Mouse (Mus musculus) left cerebral cortex, postnatal 4 days (tissue): ENCODE data around the gene Cdc42ep4. TPM values are rescaled to one million over a fixed set of nuclear protein-coding genes. Genes with fewer than 3 reads are reported as not detected.

Source experiments
- DNase-seq: peaks from one replicate; pipeline ENCODE4 v3.0.0-alpha.2; 2022
- intact Hi-C: fragments of 180-260 bp; cut with DNase I; formaldehyde crosslinking; loops from one replicate; pipeline ENCODE4 v1.15.1; 2025
- total RNA-seq, 2 experiments: library from RNA; stranded (reverse); gene quantifications; 2 replicates each; pipeline ENCODE4 v1.2.3; 2021

Cdc42ep4 gene
- total RNA-seq, 2 experiments from 2014 or later: 53.1 to 53.4 TPM

DNA sequence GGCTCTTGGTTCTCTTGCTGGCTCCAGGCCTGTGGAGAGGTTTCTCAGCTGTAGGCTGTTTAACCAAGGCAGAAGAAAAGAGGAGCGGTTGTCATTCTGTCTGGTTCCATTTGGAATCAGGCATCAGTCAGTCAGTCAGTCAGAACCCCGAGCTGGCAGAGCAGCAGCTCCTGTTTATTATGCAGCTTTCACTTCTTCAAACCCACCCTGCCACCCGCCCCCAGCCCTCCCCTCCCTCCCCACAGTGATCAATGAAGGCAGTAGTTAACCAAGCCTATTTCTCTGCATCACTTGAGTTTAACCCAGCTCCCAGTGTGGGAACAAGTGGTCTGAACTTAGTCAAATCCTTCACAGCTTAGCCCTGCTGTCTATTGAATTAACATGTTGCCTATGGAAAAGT, 59.8 kb downstream of the Cdc42ep4 start:
- DNase-seq: no peak
- intact Hi-C loops: no loop called here

DNA sequence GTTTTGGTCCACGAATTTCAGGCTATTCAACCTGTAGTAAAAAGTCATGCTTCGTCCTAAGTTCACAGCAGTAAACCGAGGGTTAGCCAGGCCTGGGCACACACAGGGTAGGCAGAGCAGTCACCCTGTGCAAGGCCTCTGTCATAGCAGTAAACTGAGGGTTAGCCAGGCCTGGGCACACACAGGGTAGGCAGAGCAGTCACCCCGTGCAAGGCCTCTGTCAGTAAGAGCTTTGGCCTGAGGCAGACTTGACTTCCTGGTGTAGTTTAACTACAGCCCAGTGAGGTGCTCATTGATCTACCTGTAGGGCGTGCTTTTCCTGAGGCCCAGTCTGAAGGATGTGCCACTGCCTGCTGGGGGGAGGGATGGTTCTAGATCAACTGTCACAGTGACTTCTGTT, 60.4 kb downstream of the Cdc42ep4 start:
- DNase-seq: no peak
- intact Hi-C loops: no loop called here

DNA sequence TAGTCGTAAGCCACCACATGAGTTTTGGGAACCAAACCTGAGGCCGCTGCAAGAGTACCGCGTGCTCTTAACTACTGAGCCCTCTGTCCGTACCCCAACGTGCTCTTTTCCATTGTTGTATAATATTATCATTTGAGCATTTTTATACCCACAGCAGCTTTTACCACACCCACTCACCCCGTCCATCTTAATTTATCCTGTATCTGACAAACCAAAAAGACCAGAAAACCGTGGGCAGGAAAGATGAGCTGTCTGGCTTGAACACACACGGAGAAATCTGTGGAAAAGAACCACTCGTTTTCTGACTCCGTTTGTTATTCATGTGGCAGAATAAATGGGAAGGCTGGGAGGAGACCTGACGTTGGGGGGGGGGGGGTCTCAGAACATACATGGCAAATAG, 61.2 kb downstream of the Cdc42ep4 start:
- intact Hi-C loops: no loop called here
- no peak for DNase-seq

DNA sequence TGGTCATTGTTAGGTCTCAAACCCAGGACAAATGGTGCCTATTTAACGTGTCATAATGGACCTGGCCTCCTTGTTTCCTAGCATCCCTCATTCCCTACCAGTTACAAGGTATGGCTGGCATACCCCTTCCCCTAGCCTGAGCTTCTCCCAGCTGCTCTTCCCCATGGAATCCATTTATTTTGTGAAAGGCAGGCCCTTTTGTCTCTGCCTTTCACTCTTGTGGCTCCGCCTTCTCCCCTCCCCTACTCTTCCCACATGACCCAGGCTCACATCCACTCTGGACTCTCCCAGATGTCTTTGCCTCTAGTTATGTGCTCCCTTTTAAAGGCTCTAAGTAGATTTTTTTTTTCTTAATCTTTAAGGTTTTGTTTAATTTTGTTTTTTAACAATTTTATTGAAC, 64.7 kb downstream of the Cdc42ep4 start:
- DNase-seq: no peak
- intact Hi-C loops: no loop called here

DNA sequence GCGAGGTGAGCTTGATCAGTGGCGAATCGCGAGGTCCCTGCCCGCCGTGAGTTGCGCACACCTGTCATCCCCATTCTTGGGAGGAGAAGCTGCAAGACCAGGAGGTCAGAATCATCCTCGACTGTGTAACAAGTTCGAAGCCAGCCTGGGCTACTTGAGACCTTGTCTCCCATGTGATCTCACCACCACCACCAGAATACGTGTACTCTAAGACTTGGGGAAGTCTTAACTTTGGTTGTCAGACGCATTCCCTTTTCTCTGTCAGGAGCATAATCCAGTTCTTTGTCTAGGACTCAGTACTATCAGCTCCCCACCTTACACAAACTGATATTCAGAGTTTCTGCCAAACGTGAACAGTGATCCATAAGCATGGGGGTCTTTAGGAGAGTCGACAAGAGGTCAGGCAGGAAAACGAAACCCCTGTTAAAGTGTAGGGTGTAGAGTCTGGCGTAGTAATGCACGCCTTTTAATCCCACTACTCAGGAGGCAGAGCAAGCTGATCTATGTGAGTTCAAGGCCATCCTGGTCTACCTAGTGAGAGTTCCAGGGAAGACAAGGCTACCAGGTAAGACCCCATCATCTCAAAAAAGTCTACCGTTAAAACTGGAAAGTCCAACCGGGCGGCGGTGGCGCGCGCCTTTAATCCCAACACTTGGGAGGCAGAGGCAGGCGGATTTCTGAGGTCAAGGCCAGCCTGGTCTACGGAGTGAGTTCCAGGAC, 66.8 kb downstream of the Cdc42ep4 start:
- DNase-seq: no peak
- intact Hi-C loops: no loop called here

DNA sequence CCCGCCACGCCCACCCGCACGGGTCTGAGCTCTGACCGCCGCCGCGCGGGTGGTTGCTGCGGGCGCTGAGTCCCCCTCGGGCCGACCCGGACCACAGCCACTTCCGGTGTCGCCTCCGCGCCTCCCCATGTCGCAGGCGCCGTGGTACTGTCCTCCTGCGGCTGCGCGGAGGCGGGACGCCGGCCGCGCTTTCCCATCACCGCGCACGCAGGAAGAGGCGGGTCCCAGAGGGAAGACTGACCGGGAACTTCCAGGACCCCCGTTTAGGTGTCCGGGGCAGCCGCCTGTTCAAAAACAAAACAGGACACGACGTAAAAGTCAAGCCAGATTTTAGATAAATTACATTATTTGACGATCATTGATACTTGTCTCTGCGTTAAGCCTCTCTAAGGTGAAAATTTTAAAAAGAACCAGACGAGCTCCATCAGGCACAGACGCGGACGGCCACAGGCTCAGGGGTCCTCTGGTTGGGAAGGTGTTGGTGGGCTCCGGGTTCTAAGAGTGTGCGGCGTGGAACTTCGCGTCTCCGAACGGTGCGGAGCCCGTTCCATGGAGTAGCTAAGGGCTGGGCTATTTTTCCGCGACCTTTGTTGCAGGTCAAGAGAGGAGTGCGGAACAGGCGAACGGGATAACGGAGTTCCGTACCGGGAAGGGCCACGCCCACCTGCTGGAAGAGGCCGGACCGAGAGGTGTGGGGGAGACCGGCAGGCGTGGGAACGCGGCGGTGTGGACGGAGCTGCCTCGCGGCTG, 67.5 kb downstream of the Cdc42ep4 start, which contains the start of the genes Fam104a and D11Wsu47e:
Gene Fam104a (minus strand): TSS at position 199 of the 750 bp plus-strand sequence.
Gene D11Wsu47e (plus strand): TSS at position 456 of the 750 bp plus-strand sequence.
- intact Hi-C loops: no loop called here
- DNase-seq: peak; percentile 95

DNA sequence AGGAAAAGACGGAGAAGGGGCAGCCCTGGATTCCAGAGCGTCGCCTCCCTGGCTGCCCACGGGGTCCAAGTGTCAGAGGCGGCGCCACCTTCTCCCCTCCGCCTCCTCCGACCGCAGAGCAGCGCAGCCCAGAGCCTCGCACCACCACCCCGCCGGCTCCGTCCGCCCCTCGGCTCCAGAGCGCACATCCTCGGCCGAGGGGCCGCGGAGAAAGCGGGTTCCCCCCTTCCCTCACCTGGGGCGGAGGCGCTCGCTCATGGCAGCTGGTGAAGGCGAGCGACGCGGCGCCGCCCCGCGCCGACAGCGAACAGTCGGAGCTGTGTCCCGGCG, 68.1 kb downstream of the Cdc42ep4 start:
- intact Hi-C loops: no loop called here
- DNase-seq: no peak

DNA sequence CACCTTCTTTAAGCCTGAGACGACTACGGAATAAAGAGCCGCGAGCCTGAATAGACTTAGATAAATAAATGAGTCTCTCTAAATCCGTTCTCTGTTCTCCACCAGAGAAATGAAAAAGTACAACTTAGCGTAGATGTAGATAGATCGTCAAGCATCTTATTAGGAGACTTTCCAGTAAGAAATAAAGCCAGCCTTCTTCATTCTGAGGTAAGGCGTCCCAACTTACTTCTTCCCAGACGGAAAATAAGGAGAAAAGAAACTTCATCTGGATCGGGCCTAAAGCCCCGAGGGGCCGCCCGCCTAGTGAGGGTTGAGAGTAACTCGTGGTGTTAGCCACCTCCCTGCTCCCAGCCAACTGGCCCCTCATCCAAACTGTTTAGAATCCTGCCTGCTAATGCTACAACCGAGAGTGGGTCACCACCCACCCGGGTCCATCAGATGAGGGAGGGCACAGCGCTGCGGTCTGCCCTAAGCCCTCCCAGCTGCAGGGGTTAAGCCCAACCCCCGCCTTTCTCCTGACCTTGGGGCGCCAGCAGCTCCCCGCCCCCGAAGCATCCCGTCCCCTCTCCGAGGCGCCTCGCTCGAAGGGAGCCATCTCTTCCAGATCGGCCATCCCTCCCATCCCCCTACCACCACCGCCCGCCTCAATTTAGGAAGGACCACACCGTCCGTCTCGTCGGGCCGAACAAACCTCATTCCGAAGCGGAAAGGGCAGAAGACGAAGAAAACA, 68.6 kb downstream of the Cdc42ep4 start:
- intact Hi-C loops: no loop called here
- peak; percentile 57 for DNase-seq

DNA sequence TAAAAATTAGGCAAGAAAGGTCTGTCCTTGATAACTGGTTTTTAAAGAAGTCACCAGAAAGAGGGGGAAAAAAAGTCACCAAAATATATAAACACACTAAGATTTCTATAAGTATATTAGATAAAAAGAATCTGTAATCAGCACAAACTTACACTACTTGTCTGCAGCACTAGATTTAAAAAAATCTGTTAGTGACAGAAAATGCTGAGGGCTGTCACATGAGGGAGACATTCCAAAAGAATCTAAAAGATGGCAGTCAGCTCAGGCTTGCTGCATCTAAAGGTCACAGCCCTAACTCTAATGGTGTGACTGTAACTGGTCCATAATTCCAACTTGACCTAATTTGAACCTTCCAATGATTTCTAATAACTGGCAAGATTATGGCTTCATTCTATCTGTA, 69.7 kb downstream of the Cdc42ep4 start:
- no peak for DNase-seq
- intact Hi-C loops: no loop called here

DNA sequence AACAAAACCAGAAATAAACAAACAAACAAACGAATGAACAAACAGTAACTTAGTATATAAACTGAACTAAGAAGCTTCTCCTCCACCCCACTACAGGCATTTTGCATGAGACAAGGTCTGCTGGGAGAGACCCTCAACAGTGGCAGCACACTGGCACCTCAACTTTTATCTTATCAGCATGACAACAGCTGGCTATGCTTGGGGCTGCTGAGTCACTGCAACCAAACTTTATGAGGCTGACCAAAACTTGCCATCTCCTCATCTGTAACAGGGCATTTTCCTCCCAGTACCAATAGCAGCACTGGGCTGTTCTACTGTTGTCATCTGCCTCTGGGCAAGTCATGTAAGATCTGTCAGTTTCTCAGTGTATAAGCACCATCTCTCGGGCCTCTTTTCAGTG, 70.7 kb downstream of the Cdc42ep4 start:
- no peak for DNase-seq
- intact Hi-C loops: no loop called here

DNA sequence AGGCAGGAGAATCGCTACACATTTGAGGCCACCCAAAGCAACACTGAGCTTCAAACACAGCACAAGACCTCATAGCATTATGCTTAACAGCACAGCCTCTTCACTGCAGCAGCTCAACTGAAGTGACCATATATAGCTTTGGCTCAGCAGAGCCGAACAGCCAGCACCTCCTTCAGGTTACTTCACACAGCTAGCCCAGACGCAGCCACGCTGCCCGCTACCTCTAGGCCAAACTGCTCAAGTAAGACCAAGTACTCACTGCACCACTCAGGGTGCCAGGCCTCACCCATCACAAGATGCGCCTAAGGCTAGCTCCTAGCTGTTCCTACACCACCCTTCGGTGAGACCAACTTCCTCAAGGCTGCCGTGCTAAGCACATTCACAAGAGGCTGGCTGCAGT, 73.3 kb downstream of the Cdc42ep4 start:
- intact Hi-C loops: no loop called here
- no peak for DNase-seq

DNA sequence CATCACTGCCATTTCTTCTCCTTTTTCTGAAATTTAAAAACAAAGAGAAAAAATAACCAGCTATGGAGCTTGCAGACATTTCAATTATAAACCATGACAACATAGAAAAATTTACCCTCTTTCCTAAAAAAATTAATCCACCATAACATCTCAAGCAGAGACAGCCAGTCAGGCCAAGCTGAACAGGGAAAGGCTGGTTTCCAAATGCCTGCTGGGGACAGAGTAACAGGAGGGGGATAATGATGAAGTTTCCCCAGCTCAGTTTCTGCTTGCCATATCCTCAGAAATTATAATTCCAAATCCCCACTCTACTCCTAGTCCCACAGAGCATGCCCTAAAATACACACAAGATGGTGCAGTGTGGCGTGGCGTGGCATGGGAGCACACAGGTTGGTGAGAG, 74.3 kb downstream of the Cdc42ep4 start:
- intact Hi-C loops: no loop called here
- DNase-seq: no peak

Other genes starting within 250 kb of the Cdc42ep4 start
- 10 to 100 TPM; 21.2 to 23.0 TPM for gene Sstr2, start 132.5 kb downstream of the Cdc42ep4 start, total RNA-seq
- 10 to 100 TPM; 36.2 to 36.4 TPM for gene Cog1, start 102.7 kb downstream of the Cdc42ep4 start, total RNA-seq
- 10 to 100 TPM; 23.5 to 26.1 TPM for gene Slc39a11, start 101.8 kb downstream of the Cdc42ep4 start, total RNA-seq
- 10 to 100 TPM; 28.1 to 29.3 TPM for gene Fam104a, start 67.7 kb downstream of the Cdc42ep4 start, total RNA-seq
- gene D11Wsu47e, start 67.5 kb downstream of the Cdc42ep4 start, total RNA-seq: 10 to 100 TPM; 19.2 to 19.4 TPM
- not detected for gene Cpsf4l, start 41.9 kb downstream of the Cdc42ep4 start, total RNA-seq